Mouse (Mus musculus): ENCODE results near the gene Actn4.
"Not testable (repeated sequence)": the region's sequence is repeated elsewhere in the genome, so short reads cannot be mapped to it uniquely, and the experiment has no call there.

Gene Actn4

GRCm38 (mm10) chr7:28971029-28971428 is 8.9 kb upstream of the Actn4 start:
- peak; percentile 46 for DNase-seq (ENCODE audit: extremely low read depth, insufficient read length, low spot score)

GRCm38 (mm10) chr7:28969672-28970394 is 7.7 kb upstream of the Actn4 start:
- peak; percentile 54 for DNase-seq (ENCODE audit: extremely low read depth, insufficient read length, low spot score)

GRCm38 (mm10) chr7:28969271-28969670 is 7.1 kb upstream of the Actn4 start:
- DNase-seq (ENCODE audit: extremely low read depth, insufficient read length, low spot score), result no peak

- DNase-seq (ENCODE audit: extremely low read depth, insufficient read length, low spot score), result not testable (repeated sequence)
These were observed 6.0 kb upstream of the Actn4 start for GRCm38 (mm10) chr7:28968120-28968519.

- DNase-seq (ENCODE audit: extremely low read depth, insufficient read length, low spot score), result no peak
These were observed 4.8 kb upstream of the Actn4 start for GRCm38 (mm10) chr7:28966751-28967505.

GRCm38 (mm10) chr7:28966181-28966580 is 4.0 kb upstream of the Actn4 start:
- DNase-seq (ENCODE audit: extremely low read depth, insufficient read length, low spot score), result no peak

- no peak for DNase-seq (ENCODE audit: extremely low read depth, insufficient read length, low spot score)
These were observed 3.3 kb upstream of the Actn4 start for GRCm38 (mm10) chr7:28965346-28965840.

GRCm38 (mm10) chr7:28963399-28963923 is 1.3 kb upstream of the Actn4 start:
- no peak for DNase-seq (ENCODE audit: extremely low read depth, insufficient read length, low spot score)

GRCm38 (mm10) chr7:28961584-28961926 is 585 bp downstream of the Actn4 start:
- DNase-seq (ENCODE audit: extremely low read depth, insufficient read length, low spot score), result no peak

GRCm38 (mm10) chr7:28960354-28961046 is 1.6 kb downstream of the Actn4 start:
- DNase-seq (ENCODE audit: extremely low read depth, insufficient read length, low spot score), result peak; percentile 44

- DNase-seq (ENCODE audit: extremely low read depth, insufficient read length, low spot score), result no peak
These were observed 2.6 kb downstream of the Actn4 start for GRCm38 (mm10) chr7:28959505-28960045.

- DNase-seq (ENCODE audit: extremely low read depth, insufficient read length, low spot score), result no peak
These were observed 3.4 kb downstream of the Actn4 start for GRCm38 (mm10) chr7:28958770-28959169.

- peak; percentile 39 for DNase-seq (ENCODE audit: extremely low read depth, insufficient read length, low spot score)
These were observed 4.0 kb downstream of the Actn4 start for GRCm38 (mm10) chr7:28957997-28958725.

GRCm38 (mm10) chr7:28957286-28957685 is 4.9 kb downstream of the Actn4 start:
- DNase-seq (ENCODE audit: extremely low read depth, insufficient read length, low spot score), result no peak

GRCm38 (mm10) chr7:28956270-28956669 is 5.9 kb downstream of the Actn4 start:
- no peak for DNase-seq (ENCODE audit: extremely low read depth, insufficient read length, low spot score)

GRCm38 (mm10) chr7:28955295-28955897 is 6.7 kb downstream of the Actn4 start:
- peak; percentile 39 for DNase-seq (ENCODE audit: extremely low read depth, insufficient read length, low spot score)

- no peak for DNase-seq (ENCODE audit: extremely low read depth, insufficient read length, low spot score)
These were observed 7.4 kb downstream of the Actn4 start for GRCm38 (mm10) chr7:28954773-28955172.

- no peak for DNase-seq (ENCODE audit: extremely low read depth, insufficient read length, low spot score)
These were observed 8.4 kb downstream of the Actn4 start for GRCm38 (mm10) chr7:28953476-28954376.

- peak; percentile 57 for DNase-seq (ENCODE audit: extremely low read depth, insufficient read length, low spot score)
These were observed 9.4 kb downstream of the Actn4 start for GRCm38 (mm10) chr7:28952786-28953185.
